Mouse (Mus musculus): Measurements from ENCODE around the gene 1810043G02Rik. TPM values are rescaled to one million over a fixed set of nuclear protein-coding genes. Genes with fewer than 3 reads are reported as not detected.

1810043G02Rik gene
- total RNA-seq, 2 experiments from 2014 or later, result 37.1 to 44.4 TPM

DNA sequence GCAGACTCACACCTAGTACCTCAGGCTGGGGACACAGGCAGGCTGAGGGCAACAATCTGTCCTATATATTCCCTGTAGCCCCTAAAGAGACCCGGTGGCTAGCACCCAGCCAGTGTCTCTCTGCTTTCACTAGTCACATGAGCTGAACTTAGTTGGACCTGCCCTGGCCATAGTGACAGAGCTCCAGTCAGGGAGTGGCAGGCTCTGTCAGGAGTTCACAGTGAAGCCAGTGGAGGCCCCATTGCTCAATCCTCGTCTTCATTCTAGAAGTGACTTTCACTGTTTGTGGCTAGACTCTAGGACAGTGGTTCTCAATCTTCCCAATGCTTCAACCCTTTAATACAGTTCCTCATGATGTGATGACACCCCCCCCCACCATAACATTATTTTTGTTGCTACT lies 53.7 kb downstream of the 1810043G02Rik start:
- TF ChIP-seq CTCF (conservative IDR thresholded peaks at IDR 0.05), result no peak
- no peak overlapping the region for H3K27ac ChIP-seq
- H3K4me3 ChIP-seq, result no peak overlapping the region
- DNase-seq (ENCODE audit: low spot score in 2 of 2), result no peak

Other genes starting within 250 kb of the 1810043G02Rik start
- gene Gm18596, start 235.9 kb upstream of the 1810043G02Rik start, total RNA-seq (2021), result not detected
- gene Gm9736, start 227.2 kb upstream of the 1810043G02Rik start, total RNA-seq (2021), result not detected
- gene Gm3233, start 218.8 kb upstream of the 1810043G02Rik start, total RNA-seq (2021), result not detected
- gene Gm3238, start 207.2 kb upstream of the 1810043G02Rik start, total RNA-seq (2021), result not detected
- gene Gm7138, start 201.6 kb upstream of the 1810043G02Rik start, total RNA-seq (2021), result not detected
- gene Gm3250, start 196.0 kb upstream of the 1810043G02Rik start, total RNA-seq (2021), result not detected
- gene Gm7137, start 190.3 kb upstream of the 1810043G02Rik start, total RNA-seq (2021), result not detected
- not detected for gene Gm9639, start 183.4 kb upstream of the 1810043G02Rik start, total RNA-seq (2021)
- not detected for gene Gm19668, start 179.4 kb upstream of the 1810043G02Rik start, total RNA-seq (2021)
- not detected for gene Gm9507, start 166.7 kb upstream of the 1810043G02Rik start, total RNA-seq (2021)
- gene Gm2696, start 163.8 kb upstream of the 1810043G02Rik start, total RNA-seq (2021), result not detected
- gene Krtap10-4, start 151.4 kb upstream of the 1810043G02Rik start, total RNA-seq (2021), result not detected
- gene Krtap10-10, start 142.6 kb upstream of the 1810043G02Rik start, total RNA-seq (2021), result not detected
- gene Gm36176, start 131.7 kb upstream of the 1810043G02Rik start, total RNA-seq (2021), result not detected
- gene Gm10318, start 125.7 kb upstream of the 1810043G02Rik start, total RNA-seq (2021), result not detected
- gene Gm3285, start 116.5 kb upstream of the 1810043G02Rik start, total RNA-seq (2021), result not detected
- gene Lrrc3, start 76.0 kb upstream of the 1810043G02Rik start, total RNA-seq (2021), result 1 to 10 TPM; 3.6 to 3.7 TPM
- 10 to 100 TPM; 37.4 to 41.5 TPM for gene Trpm2, start 8.0 kb upstream of the 1810043G02Rik start, total RNA-seq (2021)
- 100 to 1,000 TPM; 232 to 233 TPM for gene Pfkl, start 31.6 kb downstream of the 1810043G02Rik start, total RNA-seq (2021)
- gene Dnmt3l, start 63.4 kb downstream of the 1810043G02Rik start, total RNA-seq (2021), result not detected
- gene Aire, start 65.1 kb downstream of the 1810043G02Rik start, total RNA-seq (2021), result under 1 TPM; 0.46 to 0.54 TPM
- gene Icosl, start 90.8 kb downstream of the 1810043G02Rik start, total RNA-seq (2021), result 10 to 100 TPM in 1 of 2 experiments, 1 to 10 TPM in 1; 8.4 to 11.2 TPM
- gene D10Jhu81e, start 191.3 kb downstream of the 1810043G02Rik start, total RNA-seq (2021), result 100 to 1,000 TPM; 124 to 134 TPM
- 10 to 100 TPM; 19.7 to 19.9 TPM for gene Pwp2, start 206.6 kb downstream of the 1810043G02Rik start, total RNA-seq (2021)